Mouse (Mus musculus) testis, adult 2 months (tissue): ENCODE results near the gene Cuedc1. TPM values are rescaled to one million over a fixed set of nuclear protein-coding genes. Genes with fewer than 3 reads are reported as not detected.

Source experiments
- H3K27ac ChIP-seq: fragments of 200-500 bp; 2 replicates; pipeline ENCODE4 v1.5.1; 2012; ENCODE audit warnings: low read depth, low read length; ENCODE audit not compliant: control insufficient read depth, insufficient read depth
- H3K27me3 ChIP-seq: fragments of 200-500 bp; 2 replicates; pipeline ENCODE4 v1.6.1; 2012; ENCODE audit warnings: mild to moderate bottlenecking, low read length, moderate library complexity; ENCODE audit not compliant: control insufficient read depth, insufficient read depth
- H3K36me3 ChIP-seq: fragments of 200-500 bp; 2 replicates; pipeline ENCODE4 v1.6.1; 2012; ENCODE audit warnings: mild to moderate bottlenecking, low read length; ENCODE audit not compliant: control insufficient read depth, insufficient read depth
- H3K4me1 ChIP-seq: fragments of 200-500 bp; 2 replicates; pipeline ENCODE4 v1.6.1; 2012; ENCODE audit warnings: low read length; ENCODE audit not compliant: control insufficient read depth, insufficient read depth
- H3K4me3 ChIP-seq: fragments of 200-500 bp; 2 replicates; pipeline ENCODE4 v1.5.1; 2012; ENCODE audit warnings: low read depth, mild to moderate bottlenecking, low read length, moderate library complexity, mixed read lengths; ENCODE audit not compliant: control insufficient read depth
- CTCF ChIP-seq: fragments of 200-500 bp; IDR thresholded peaks from 2 replicates; pipeline ENCODE4 v1.5.1; 2012; ENCODE audit warnings: low read depth, mild to moderate bottlenecking, inconsistent platforms, low read length, moderate library complexity; ENCODE audit not compliant: control insufficient read depth, insufficient read depth, insufficient replicate concordance
- POLR2A ChIP-seq: fragments of 200-500 bp; IDR thresholded peaks from 2 replicates; pipeline ENCODE4 v1.6.1; 2012; ENCODE audit warnings: low read depth, mild to moderate bottlenecking, inconsistent platforms, low read length, moderate library complexity; ENCODE audit not compliant: control insufficient read depth
- polyA plus RNA-seq: library from polyadenylated mRNA; depleted of rRNA; stranded (reverse); fragments of >200 nt; gene quantifications from 2 replicates; pipeline ENCODE4 v1.2.3, GENCODE M21; 2012

Cuedc1 gene
- polyA plus RNA-seq, 1 experiment, result 1.9 TPM

DNA sequence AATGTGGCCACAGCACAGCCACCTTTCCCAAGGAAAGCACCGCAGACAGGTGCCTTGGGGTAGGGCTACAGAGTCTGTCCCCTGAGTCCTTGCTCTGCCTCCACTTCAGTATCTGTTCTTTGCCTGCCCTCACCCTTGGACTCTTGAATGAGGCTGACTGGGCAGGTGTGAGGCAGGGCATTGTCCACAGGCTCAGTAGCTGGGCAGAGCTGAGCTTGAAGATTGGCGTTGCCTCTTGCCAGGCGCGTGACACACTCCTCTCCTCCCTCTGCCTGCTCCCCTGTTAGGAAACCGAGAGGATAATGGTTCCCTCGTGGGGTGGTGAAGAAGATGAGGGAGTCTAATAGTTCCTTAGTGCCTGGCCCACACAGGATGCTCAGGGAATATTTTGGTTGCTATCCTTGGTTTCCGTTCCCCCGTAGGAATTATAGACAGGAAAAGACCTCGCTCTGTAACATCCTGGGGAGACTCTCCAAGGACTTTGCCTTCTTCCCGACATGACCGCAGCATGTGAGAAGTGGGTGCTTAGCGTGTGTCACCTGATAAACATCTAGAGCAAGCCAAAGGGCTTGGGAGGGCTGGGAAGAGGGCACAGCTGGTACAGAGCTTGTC is 40.1 kb downstream of the Cuedc1 start:
- Histone ChIP-seq H3K36me3 (no peaks in the 10 kb centered on the region), H3K4me3 (no peak overlapping the region), H3K4me1 (peaks cover 5% of the 10 kb centered on the region), H3K27me3 (no peaks in the 10 kb centered on the region), H3K27ac (no peak overlapping the region)
- no peak for TF ChIP-seq CTCF
- TF ChIP-seq POLR2A, result no peak

GRCm38 (mm10) chr11:88139256-88139861 is 41.5 kb downstream of the Cuedc1 start:
- Histone ChIP-seq H3K36me3 (no peaks in the 10 kb centered on the region), H3K4me3 (no peak overlapping the region), H3K27me3 (no peaks in the 10 kb centered on the region), H3K4me1 (peaks cover 5% of the 10 kb centered on the region), H3K27ac (no peak overlapping the region)
- TF ChIP-seq POLR2A, result no peak
- no peak for TF ChIP-seq CTCF

- Histone ChIP-seq H3K4me1 (peaks cover 5% of the 10 kb centered on the region), H3K27me3 (no peaks in the 10 kb centered on the region), H3K4me3 (no peak overlapping the region), H3K36me3 (no peaks in the 10 kb centered on the region), H3K27ac (no peak overlapping the region)
- TF ChIP-seq CTCF, result no peak
Measured at GRCm38 (mm10) chr11:88140066-88141060, 42.5 kb downstream of the Cuedc1 start.

- Histone ChIP-seq H3K4me1 (peaks cover 5% of the 10 kb centered on the region), H3K27ac (no peak overlapping the region), H3K27me3 (no peaks in the 10 kb centered on the region), H3K4me3 (no peak overlapping the region), H3K36me3 (no peaks in the 10 kb centered on the region)
- TF ChIP-seq POLR2A (no peak), CTCF (no peak)
Measured at GRCm38 (mm10) chr11:88142362-88142761, 44.5 kb downstream of the Cuedc1 start.

DNA sequence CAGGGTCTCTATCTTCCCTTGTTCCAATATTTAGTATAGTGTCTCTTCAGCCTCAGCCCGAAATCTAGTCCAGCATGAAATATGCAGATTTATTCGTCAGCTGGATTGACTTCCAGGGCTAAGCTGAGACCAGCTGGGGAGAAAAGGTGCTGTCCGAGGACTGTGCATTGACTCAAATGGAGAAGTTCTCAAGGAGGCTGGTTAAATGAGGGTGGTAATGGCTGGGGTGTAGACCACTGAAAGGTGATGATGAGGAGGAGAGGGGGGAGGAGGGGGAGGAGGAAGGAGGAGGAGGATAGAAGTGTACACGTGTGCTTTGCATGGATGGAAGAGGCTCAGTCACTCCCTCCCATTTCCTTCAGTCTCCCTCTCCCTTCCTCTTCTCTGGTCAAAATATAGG is 46.2 kb downstream of the Cuedc1 start:
- no peak for TF ChIP-seq CTCF
- TF ChIP-seq POLR2A, result no peak
- H3K27me3 ChIP-seq, result no peaks in the 10 kb centered on the region
- peaks cover 5% of the 10 kb centered on the region for H3K4me1 ChIP-seq
- no peak overlapping the region for H3K4me3 ChIP-seq
- H3K36me3 ChIP-seq, result no peaks in the 10 kb centered on the region
- H3K27ac ChIP-seq, result no peak overlapping the region

GRCm38 (mm10) chr11:88145214-88146006 is 47.6 kb downstream of the Cuedc1 start:
- H3K4me1 ChIP-seq, result no peaks in the 10 kb centered on the region; the same call in 1 of the 2 replicates
- no peaks in the 10 kb centered on the region for H3K36me3 ChIP-seq
- no peaks in the 10 kb centered on the region for H3K27me3 ChIP-seq
- no peak overlapping the region for H3K4me3 ChIP-seq
- H3K27ac ChIP-seq, result no peak overlapping the region
- no peak for TF ChIP-seq CTCF
